Mouse (Mus musculus) cortical plate, adult 2 months (tissue): Measurements from ENCODE around the gene Ap5s1.

Experiments used
- CTCF ChIP-seq: fragments of 200-500 bp; IDR thresholded peaks from 2 replicates; pipeline ENCODE4 v1.5.1; 2011; ENCODE audit warnings: mild to moderate bottlenecking, control low read depth, low read length; ENCODE audit not compliant: insufficient read depth; ENCODE audit errors: extremely low read depth
- POLR2A ChIP-seq: fragments of 200-500 bp; IDR thresholded peaks from 2 replicates; pipeline ENCODE4 v1.6.1; 2011; ENCODE audit warnings: mild to moderate bottlenecking, low read length, control low read depth; ENCODE audit not compliant: insufficient read depth; ENCODE audit errors: extremely low read depth

DNA sequence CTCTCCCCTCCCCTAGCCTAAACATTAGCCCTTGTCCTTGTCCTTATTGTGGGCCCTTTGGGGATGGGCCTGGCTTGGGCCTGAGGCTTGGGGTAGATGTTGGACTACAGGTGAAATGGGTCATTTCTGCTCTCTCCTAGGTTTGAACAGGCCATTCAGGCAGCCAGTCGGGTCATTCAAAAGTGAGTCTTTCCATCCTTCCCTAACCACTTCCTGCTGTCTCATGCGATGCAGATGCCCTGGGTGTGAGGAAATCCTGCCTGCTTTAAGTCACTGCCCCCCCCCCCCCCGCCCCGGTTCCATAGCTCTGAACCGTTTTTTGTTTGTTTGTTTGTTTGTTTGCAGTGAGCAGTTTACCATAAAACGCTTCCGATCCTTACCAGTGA is 15.9 kb upstream of the Ap5s1 start:
- TF ChIP-seq CTCF (no peak), POLR2A (no peak)
